Mouse (Mus musculus) C2C12 (cell line): ENCODE results near the gene Ttc23.

ENCODE experiments used
- CTCF ChIP-seq: IDR thresholded peaks from one replicate; pipeline ENCODE4 v1.5.1; 2011; ENCODE audit not compliant: control insufficient read depth, insufficient read depth, insufficient read length
- MAX ChIP-seq: IDR thresholded peaks from one replicate; pipeline ENCODE4 v1.6.1; 2011; ENCODE audit warnings: mild to moderate bottlenecking, control low read depth
- MYOG ChIP-seq: IDR thresholded peaks from one replicate; pipeline ENCODE4 v1.6.1; 2011; ENCODE audit not compliant: control insufficient read depth, insufficient read length; ENCODE audit errors: extremely low read depth
- USF1 ChIP-seq: IDR thresholded peaks from one replicate; pipeline ENCODE4 v1.6.1; 2011; ENCODE audit warnings: low read depth, mild to moderate bottlenecking, control low read depth, moderate library complexity

GRCm38 (mm10) chr7:67692791-67693538 is 45.8 kb downstream of the Ttc23 start:
- TF ChIP-seq MYOG (no peak), CTCF (no peak), MAX (no peak), USF1 (no peak)
